Mouse (Mus musculus) ES-Bruce4 (cell line): ENCODE measurements around the gene Zbtb34.

ENCODE experiments used
- CTCF ChIP-seq: IDR thresholded peaks from one replicate; pipeline ENCODE4 v1.8.1; 2011; ENCODE audit warnings: low read depth, low read length
- EP300 ChIP-seq: IDR thresholded peaks from 2 replicates; pipeline ENCODE4 v1.6.1; 2011; ENCODE audit warnings: low read depth, low read length; ENCODE audit not compliant: insufficient read depth
- POLR2A ChIP-seq: IDR thresholded peaks from one replicate; pipeline ENCODE4 v1.8.1; 2011; ENCODE audit warnings: low read length; ENCODE audit not compliant: insufficient read depth

DNA sequence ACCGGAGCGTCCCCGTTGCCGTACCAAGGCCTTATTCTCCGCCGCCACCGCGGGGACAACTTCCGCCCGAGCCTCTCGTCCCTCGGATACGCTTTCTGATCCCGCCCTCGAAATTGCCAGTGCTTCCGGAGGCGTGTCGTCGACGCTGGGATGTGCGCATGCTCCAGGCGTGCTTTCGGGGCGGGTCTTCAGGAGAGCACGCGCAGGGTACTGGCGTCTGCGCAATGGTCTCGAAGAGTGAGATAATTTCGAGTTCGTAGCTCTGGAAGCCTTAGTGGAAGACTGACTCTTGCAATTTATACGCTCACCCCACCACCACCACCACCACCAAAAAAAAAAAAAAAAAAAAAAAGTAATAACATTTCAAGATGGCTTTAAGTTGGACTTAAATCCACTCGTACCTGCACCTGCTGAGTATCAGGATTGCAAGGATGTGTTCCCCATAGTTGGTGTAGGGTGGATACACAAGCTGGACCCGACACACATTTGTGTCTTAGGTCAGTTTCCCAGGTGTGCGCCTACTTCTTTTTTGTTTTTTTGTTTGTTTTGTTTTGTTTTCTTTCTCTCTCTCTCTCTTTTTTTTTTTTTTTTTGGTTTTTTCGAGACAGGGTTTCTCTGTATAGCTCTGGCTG lies 37.5 kb upstream of the Zbtb34 start, which contains the start of gene Zbtb43:
- TF ChIP-seq POLR2A (peak; percentile 49), CTCF (no peak), EP300 (peak; percentile 50; the same call in 1 of the 2 replicates)
